Mouse (Mus musculus) small intestine, adult 2 months (tissue): ENCODE data around the gene Suclg1. TPM values are rescaled to one million over a fixed set of nuclear protein-coding genes. Genes with fewer than 3 reads are reported as not detected.
A peak's percentile ranks its signal among the peaks of the same experiment; 100 is the strongest.

Source experiments
- H3K27ac ChIP-seq: fragments of 200-500 bp; 2 replicates; pipeline ENCODE4 v1.5.1; 2012; ENCODE audit warnings: low read depth, low read length, control low read depth, inconsistent platforms; ENCODE audit not compliant: insufficient read depth
- H3K27me3 ChIP-seq: fragments of 200-500 bp; 2 replicates; pipeline ENCODE4 v1.6.1; 2012; ENCODE audit warnings: mild to moderate bottlenecking, moderate library complexity, low read length, inconsistent platforms; ENCODE audit not compliant: control insufficient read depth, insufficient read depth
- H3K36me3 ChIP-seq: fragments of 200-500 bp; 2 replicates; pipeline ENCODE4 v1.6.1; 2012; ENCODE audit warnings: mild to moderate bottlenecking, low read length, control low read depth, inconsistent platforms; ENCODE audit not compliant: control insufficient read depth, insufficient read depth
- H3K4me1 ChIP-seq: fragments of 200-500 bp; 2 replicates; pipeline ENCODE4 v1.6.1; 2012; ENCODE audit warnings: low read length, inconsistent platforms, mixed read lengths; ENCODE audit not compliant: control insufficient read depth, insufficient read depth, insufficient read length
- H3K4me3 ChIP-seq: fragments of 200-500 bp; 2 replicates; pipeline ENCODE4 v1.5.1; 2012; ENCODE audit warnings: low read depth, mild to moderate bottlenecking, control low read depth, inconsistent platforms, low read length, moderate library complexity
- CTCF ChIP-seq: fragments of 200-500 bp; IDR thresholded peaks from 2 replicates; pipeline ENCODE4 v1.5.1; 2012; ENCODE audit warnings: low read depth, mild to moderate bottlenecking, control low read depth, inconsistent platforms, low read length, moderate library complexity, mixed read lengths; ENCODE audit not compliant: insufficient replicate concordance, insufficient read length; ENCODE audit errors: extremely low read depth
- POLR2A ChIP-seq: fragments of 200-500 bp; IDR thresholded peaks from 2 replicates; pipeline ENCODE4 v1.6.1; 2012; ENCODE audit warnings: low read depth, mild to moderate bottlenecking, control low read depth, inconsistent platforms, low read length, moderate library complexity
- WGBS: fragments of 180-500 bp; shearing (Covaris S2); methylation state at CpG from one replicate; pipeline ENCODE4 v1.1.7; 2018; 5-methylcytosine and 5-hydroxymethylcytosine counted together
- polyA plus RNA-seq: library from polyadenylated mRNA; depleted of rRNA; stranded (reverse); fragments of >200 nt; gene quantifications from 2 replicates; pipeline ENCODE4 v1.2.3, GENCODE M21; 2012; rRNA removed

Gene Suclg1
- polyA plus RNA-seq, 1 experiment, result 97.0 TPM

DNA sequence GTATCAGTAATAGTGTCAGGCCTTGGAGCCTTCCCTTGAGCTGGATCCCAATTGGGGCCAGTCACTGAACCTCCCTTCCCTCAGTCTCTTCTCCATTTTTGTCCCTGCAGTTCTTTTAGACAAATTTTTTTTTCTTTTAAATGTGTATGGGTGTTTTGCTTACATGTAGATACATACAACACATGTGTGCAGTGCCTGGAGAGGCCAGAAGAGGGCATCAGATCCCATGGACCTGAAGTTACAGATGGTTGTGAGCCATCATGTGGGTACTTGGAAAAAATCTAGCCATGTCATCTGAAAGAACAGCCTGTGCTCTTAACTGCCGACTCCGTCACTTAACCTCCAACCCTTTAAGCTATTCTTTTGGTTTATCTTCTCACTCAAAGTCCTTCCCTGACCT, 38.1 kb downstream of the Suclg1 start:
- no peaks in the 10 kb centered on the region for H3K4me1 ChIP-seq
- no peak overlapping the region for H3K27ac ChIP-seq
- 95% methylated on average over 2 of the region's 2 CpGs for WGBS
- TF ChIP-seq POLR2A (no peak), CTCF (no peak)
- H3K36me3 ChIP-seq, result no peaks in the 10 kb centered on the region
- no peaks in the 10 kb centered on the region for H3K27me3 ChIP-seq
- no peak overlapping the region for H3K4me3 ChIP-seq

DNA sequence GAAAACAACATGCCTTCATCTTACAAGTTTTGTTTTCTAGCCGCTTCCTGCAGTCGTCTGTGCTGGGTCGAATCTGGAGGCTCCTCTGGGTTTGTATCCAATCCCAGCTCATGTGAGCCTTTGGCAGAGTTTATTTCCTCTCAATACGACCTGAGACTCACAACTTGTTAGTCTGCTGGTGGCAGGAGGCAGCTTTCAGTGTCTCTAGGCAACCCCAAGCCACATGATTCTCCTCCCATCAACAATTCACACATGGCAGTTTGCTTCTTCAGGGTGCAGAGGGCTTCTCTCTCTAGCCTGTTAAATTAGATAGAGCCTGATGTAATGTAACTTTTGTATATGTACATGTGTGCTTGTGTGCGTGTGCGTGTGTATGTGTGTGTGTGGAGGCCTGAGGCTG, 58.7 kb downstream of the Suclg1 start:
- H3K27ac ChIP-seq, result no peak overlapping the region
- no peaks in the 10 kb centered on the region for H3K27me3 ChIP-seq
- no peaks in the 10 kb centered on the region for H3K4me1 ChIP-seq
- H3K36me3 ChIP-seq, result no peaks in the 10 kb centered on the region
- 65% methylated on average over 6 of the region's 6 CpGs for WGBS
- H3K4me3 ChIP-seq, result no peak overlapping the region
- no peak for TF ChIP-seq CTCF
- TF ChIP-seq POLR2A, result no peak

DNA sequence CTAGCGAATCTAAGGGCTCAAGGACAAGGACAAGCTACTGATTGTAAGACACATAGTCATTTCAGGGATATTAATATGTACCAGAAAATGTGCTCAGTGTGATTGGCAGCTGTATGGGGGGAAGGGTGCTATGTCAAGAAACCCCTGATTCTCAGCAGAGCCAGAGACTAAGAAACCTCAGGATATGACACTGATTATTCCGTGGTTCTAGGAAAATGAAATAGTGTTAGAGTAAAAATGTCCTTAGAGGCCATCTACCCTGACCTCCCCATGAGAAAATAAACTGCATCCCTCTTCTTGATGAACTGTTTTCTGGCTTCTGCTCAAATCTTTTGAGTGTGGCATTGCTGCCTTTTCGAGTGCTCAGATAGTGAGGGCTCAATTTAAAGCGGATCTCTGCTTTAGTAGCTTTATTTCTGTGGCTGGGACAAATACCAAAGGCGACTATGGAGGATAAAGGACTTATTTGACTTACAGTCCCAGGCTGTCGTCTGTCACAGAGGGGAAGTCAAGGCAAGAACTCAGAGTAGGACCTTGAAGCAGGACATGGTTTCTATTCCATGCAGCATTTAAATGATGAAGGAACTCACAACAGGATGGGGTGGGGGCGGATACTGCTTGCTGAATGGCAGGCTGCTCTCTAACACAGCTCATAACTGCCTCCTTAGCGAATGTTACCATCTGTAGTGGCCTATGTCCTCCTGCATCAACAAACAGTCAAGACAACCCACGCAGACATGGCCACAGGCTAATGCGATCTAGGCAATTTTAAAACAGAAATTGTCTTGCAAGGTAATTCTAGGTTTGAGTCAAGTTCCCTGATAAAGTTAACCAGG, 60.7 kb downstream of the Suclg1 start:
- WGBS, result 70% methylated on average over 10 of the region's 10 CpGs
- no peaks in the 10 kb centered on the region for H3K4me1 ChIP-seq
- H3K4me3 ChIP-seq, result no peak overlapping the region
- no peak overlapping the region for H3K27ac ChIP-seq
- H3K27me3 ChIP-seq, result no peaks in the 10 kb centered on the region
- no peaks in the 10 kb centered on the region for H3K36me3 ChIP-seq
- TF ChIP-seq CTCF (no peak), POLR2A (no peak)

DNA sequence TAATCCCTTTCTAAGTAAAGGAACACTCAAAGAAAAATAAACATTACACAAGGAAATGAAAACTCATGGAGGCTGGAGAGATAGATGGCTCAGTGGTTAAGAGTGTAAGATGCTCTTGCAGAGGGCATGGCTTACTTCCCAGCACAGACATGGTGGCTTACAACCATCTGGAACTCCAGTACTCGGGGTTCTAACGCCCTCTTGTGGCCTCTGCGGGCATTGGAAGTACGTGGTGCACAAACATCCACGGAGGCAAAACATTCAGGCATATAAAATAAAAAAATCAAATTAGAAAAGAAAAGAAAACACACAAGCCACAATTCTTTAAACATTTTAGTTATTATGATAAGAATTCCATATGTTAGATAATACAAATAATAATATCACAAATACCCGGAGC, 63.2 kb downstream of the Suclg1 start:
- no peak overlapping the region for H3K4me3 ChIP-seq
- no peaks in the 10 kb centered on the region for H3K4me1 ChIP-seq
- TF ChIP-seq POLR2A, result no peak
- no peak for TF ChIP-seq CTCF
- no peaks in the 10 kb centered on the region for H3K27me3 ChIP-seq
- 67% methylated on average over 6 of the region's 6 CpGs for WGBS
- no peak overlapping the region for H3K27ac ChIP-seq
- no peaks in the 10 kb centered on the region for H3K36me3 ChIP-seq

DNA sequence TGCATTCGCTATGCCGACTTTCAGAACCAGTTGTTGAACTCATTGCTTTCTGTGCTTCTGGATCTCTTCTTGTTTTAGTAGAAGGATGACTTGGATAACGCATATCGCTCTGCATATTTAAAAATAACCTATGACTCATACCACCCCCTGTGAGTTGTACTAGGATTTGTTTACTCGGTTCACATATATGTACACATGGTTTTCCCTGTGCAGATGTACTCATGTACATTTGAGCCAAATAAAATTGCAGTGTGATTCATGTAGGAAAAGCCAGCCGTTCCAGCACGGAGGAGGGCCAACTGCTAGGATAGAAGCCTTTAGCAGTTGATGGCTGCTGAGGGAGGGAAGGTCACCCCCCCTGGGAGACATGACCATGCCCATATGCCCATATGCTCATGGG, 63.6 kb downstream of the Suclg1 start:
- Histone ChIP-seq H3K4me3 (no peak overlapping the region), H3K4me1 (no peaks in the 10 kb centered on the region), H3K27me3 (no peaks in the 10 kb centered on the region), H3K27ac (no peak overlapping the region), H3K36me3 (no peaks in the 10 kb centered on the region)
- no peak for TF ChIP-seq CTCF
- no peak for TF ChIP-seq POLR2A
- 86% methylated on average over 7 of the region's 7 CpGs for WGBS

DNA sequence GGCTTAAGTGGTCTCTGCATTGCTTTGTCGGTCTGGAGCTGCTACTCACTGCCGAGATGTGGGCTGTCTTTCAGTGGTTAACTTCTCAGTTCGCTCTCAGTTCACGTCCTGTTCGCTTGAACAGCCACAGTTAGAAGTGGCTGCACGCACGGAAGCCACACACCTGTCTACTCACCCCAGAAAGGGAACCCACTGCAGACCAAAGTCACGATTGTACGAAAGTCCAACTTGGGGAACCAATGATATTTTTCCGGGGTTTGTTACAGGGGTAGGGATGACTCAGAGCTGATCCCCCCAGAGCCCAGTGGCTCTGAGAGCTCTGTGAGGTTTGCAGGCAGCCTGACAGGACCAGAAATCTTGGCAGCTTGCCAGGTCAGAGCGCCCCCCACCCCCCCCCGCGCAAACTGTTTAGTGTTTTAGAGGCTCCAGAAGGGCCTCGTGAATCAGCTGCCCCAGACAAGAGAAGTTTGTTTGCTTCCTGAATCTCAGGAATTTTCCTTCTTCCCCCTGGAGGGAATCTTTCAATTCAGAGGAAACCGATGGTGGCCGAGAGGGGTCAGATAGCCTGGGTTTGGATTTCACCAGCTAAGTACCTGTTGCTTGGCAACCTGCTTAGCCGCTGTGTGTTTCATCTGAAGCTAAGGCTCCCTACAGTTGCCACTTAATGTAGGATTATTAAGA, 66.9 kb downstream of the Suclg1 start:
- WGBS, result 2% methylated on average over 17 of the region's 17 CpGs
- H3K36me3 ChIP-seq, result no peaks in the 10 kb centered on the region
- H3K27me3 ChIP-seq, result no peaks in the 10 kb centered on the region
- H3K4me1 ChIP-seq, result no peaks in the 10 kb centered on the region
- H3K4me3 ChIP-seq, result peak overlapping the region; percentile 43
- no peak for TF ChIP-seq CTCF
- TF ChIP-seq POLR2A, result no peak
- H3K27ac ChIP-seq, result no peak overlapping the region

DNA sequence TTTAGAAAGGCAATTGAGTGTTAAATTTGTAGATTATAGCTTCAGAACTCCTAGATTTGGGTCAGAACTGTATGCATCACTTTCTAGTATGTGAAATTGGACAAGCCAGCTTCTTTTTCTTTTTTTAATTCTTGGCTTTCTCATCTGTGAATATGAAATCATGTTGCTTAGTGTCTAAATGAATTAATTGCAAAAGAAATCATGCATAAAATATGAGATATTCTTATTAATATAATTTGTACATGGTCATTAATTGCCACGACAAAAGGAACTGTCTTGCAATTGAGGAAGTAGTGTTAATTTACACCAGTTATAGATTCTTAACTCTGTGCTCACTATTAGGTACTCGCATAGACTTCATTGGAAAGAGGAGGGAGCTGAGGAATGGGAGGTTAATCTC, 74.1 kb downstream of the Suclg1 start:
- H3K27me3 ChIP-seq, result no peaks in the 10 kb centered on the region
- no peaks in the 10 kb centered on the region for H3K4me1 ChIP-seq
- no peak overlapping the region for H3K27ac ChIP-seq
- no peaks in the 10 kb centered on the region for H3K36me3 ChIP-seq
- TF ChIP-seq CTCF (no peak), POLR2A (no peak)
- WGBS, result 60% methylated on average over 2 of the region's 2 CpGs
- H3K4me3 ChIP-seq, result no peak overlapping the region

Other genes starting within 250 kb of the Suclg1 start
- 0.01 and 0.04 TPM in 2 replicates for gene Dnah6, start 26.7 kb upstream of the Suclg1 start, polyA plus RNA-seq
- not detected in 2 replicates for gene 4931417E11Rik, start 221.3 kb downstream of the Suclg1 start, polyA plus RNA-seq